Mouse (Mus musculus): ENCODE data around the gene Fam83g.
A peak's percentile ranks its signal among the peaks of the same experiment; 100 is the strongest.
"Not testable (repeated sequence)": the region's sequence is repeated elsewhere in the genome, so short reads cannot be mapped to it uniquely, and the experiment has no call there.

Gene Fam83g

DNA sequence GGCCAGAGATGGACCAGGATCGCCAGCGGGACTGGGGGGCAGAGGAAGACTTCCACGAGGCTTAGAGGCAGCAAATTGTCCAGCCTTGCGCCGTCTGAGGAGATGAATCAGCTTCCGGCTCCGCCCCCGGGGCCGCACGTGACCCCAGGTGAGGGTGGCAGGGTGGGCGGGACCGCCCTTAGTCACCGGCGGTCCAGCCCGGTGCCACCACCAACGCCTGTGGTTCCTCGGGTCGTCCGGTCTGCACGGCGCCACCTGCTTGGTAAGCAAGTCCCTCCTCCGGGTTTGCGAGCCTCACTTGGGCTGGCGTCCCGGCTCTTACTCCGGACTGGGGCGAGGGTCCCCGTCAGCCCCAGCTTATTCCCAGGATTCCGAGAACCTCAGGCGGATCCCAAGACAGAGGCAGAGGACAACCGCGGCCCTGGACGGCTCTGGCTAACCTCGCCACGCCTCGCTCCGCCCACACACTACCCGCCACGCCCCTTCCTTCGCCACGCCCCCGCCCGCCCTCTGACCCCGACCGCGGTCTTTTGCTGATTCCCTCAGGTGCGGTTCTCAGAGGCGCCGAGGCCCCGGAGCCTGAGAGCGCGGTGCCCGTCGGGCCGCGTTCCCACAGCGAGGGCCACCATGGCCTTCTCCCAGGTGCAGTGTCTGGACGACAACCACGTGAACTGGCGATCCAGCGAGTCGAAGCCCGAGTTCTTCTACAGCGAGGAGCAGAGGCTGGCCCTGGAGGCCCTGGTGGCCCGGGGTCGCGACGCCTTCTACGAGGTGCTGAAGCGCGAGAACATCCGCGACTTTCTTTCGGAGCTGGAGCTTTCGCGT lies at the start of gene Fam83g:
Gene Fam83g, plus strand, starts transcription at position 185 of the 825 bp plus-strand sequence.
- DNase-seq (ENCODE audit: low spot score in 2 of 2) = no peak

DNA sequence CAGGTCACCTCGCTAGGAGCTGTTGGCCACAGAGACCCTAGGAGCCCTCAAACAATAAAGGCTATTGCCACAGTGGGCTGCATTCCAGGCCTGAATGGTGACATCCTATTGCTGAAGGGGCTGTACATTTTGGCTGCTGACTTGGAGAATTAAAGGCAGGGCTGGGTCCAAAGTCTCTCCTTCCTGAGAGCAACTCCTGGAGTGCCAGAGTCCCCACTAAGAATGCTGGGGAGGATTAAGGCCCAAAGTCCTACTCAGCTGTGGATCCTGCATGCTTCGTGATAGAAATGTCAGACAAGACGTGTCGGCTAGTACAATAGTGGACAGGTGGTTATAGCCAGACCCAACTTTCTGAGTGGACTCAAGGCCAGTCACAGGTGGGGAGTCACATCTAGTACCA lies 47.6 kb upstream of the Fam83g start:
- not testable (repeated sequence) for DNase-seq (ENCODE audit: low spot score in 2 of 2)

GRCm38 (mm10) chr11:61637413-61637812 lies 46.5 kb upstream of the Fam83g start:
- DNase-seq (ENCODE audit: low spot score in 2 of 2) = no peak

GRCm38 (mm10) chr11:61637856-61638255 lies 46.0 kb upstream of the Fam83g start:
- DNase-seq (ENCODE audit: low spot score in 2 of 2) = no peak

DNA sequence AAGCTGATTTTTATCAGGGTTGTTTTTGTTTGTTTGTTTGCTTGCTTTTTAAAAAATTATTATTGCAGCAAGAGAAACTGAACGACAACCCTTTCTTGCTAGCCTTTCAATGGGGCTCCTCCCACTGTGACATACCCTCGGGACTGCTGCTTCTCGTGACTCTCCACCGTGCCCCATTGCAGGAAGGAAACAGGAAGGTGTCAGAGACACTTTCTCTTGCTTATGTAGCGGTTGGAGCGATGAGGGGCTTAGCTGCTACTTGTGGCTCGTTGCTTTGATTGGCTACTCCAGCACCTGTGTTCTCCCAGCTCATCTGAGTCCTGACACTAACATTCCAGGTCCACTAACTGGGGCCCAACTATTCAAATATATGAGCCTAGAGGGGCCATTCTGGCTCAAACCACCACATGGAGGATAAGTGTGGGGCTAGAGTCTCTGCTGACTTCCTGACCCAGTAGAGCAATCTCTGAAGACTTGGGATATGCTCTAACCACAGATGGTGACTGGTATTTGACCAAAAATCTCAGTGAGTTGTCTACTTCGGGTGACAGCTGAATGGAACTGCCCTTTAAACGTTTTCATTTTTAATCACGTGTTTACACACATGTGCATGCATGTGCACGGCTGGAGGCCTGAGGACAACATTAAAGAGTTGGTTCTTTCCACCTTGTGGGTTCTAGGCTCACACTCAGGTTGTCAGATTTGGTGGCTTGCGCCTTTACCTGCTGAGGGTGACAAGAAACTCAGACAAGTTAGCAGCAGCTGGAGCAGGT lies 44.9 kb upstream of the Fam83g start:
- DNase-seq (ENCODE audit: low spot score in 2 of 2) = no peak

DNA sequence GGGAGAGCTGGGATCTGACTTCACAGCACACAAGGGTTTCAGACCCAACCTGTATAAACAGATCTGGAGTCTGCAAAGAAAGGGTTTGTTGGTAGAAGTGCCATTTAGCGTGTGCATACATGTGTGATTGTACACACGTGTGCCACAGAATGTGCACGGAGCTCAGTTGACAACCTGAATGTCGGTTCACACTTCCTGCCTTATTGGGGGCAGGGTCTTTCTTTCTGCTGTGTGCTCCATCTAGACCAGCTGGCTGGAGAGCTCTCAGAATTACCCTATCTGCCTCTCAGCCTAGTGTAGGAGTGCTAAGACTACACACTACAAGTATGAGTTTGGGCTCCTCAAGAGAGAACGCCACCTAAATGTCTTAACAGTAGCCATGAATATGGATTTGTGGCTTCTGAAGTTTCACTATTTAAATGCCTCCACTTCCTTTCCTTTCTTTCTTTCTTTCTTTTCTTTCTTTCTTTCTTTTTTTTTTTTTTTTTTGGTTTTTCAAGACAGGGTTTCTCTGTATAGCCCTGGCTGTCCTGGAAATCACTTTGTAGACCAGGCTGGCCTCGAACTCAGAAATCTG lies 44.2 kb upstream of the Fam83g start:
- no peak for DNase-seq (ENCODE audit: low spot score in 2 of 2)

GRCm38 (mm10) chr11:61640585-61640984 lies 43.3 kb upstream of the Fam83g start:
- not testable (repeated sequence) for DNase-seq (ENCODE audit: low spot score in 2 of 2)

- DNase-seq (ENCODE audit: low spot score in 2 of 2) = no peak
Measured at GRCm38 (mm10) chr11:61642106-61642505, 41.8 kb upstream of the Fam83g start.

GRCm38 (mm10) chr11:61643184-61643961 lies 40.5 kb upstream of the Fam83g start:
- DNase-seq (ENCODE audit: low spot score in 2 of 2) = no peak

- peak in 1 of 2 experiments; percentile 47 for DNase-seq (ENCODE audit: low spot score in 2 of 2)
Measured at GRCm38 (mm10) chr11:61644576-61645326, 39.1 kb upstream of the Fam83g start.

DNA sequence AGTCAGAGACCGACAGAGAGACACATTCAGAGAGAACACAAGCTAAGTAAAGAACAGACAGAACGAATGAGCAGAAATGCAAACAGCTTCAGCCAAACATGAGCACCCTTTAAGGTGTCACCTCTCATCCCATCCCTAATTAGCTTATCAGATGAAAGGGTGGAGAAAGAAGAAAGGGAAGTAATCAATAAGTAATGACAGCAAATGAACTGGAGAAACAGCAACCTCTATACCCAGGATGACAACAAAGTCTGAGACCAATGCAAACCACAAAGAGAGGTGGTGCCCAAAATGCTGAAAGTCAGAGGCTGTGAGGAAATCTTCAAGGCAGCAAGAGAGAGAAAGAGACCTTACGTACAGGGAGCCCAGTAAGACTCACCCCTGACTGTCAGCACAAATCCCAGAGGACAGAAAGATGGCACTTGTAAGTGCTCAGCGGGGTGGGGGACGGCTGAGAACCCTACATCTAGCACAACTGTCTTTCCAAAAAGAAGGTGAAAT lies 38.5 kb upstream of the Fam83g start:
- DNase-seq (ENCODE audit: low spot score in 2 of 2) = no peak

GRCm38 (mm10) chr11:61646499-61647039 lies 37.3 kb upstream of the Fam83g start:
- DNase-seq (ENCODE audit: low spot score in 2 of 2) = no peak

GRCm38 (mm10) chr11:61647110-61647910 lies 36.6 kb upstream of the Fam83g start:
- no peak for DNase-seq (ENCODE audit: low spot score in 2 of 2)

GRCm38 (mm10) chr11:61647956-61648748 lies 35.7 kb upstream of the Fam83g start:
- DNase-seq (ENCODE audit: low spot score in 2 of 2) = no peak

DNA sequence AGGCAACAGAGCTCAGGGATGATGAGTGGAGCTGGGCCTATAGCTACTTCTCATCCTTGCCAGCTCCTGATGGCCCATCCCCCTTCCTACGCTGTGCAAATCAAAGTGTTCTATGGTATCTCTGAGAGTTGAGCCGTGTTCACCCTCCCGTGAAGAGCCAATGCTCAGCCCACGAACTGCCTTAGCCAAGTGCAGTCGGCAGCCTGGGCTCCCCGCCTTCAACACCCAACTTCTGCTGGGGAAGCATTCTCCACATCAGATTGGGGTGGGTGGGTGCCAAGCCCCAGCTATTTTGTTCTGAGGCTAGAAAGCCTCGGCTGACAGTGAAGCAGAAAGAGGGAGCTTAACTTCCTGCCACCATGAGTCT lies 35.2 kb upstream of the Fam83g start:
- DNase-seq (ENCODE audit: low spot score in 2 of 2) = peak; percentile 9 to 32

GRCm38 (mm10) chr11:61649163-61649580 lies 34.7 kb upstream of the Fam83g start:
- no peak for DNase-seq (ENCODE audit: low spot score in 2 of 2)

DNA sequence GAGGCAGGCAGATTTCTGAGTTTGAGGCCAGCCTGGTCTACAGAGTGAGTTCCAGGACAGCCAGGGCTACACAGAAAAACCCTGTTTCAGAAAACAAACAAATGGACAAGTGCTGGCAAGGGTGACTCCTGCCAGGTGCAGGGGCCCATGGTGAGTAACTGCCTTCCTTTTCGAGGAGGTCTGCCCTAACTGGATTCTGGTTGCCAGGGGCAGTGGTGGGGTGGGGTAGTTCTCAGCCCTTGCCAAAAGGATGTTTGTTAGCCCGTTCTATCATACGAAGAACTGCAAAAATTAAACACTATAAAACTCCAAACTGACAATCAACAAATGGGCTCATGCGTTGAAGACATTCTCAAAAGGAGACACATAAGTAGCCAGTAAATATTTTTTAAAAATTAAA lies 34.3 kb upstream of the Fam83g start:
- DNase-seq (ENCODE audit: low spot score in 2 of 2) = no peak

DNA sequence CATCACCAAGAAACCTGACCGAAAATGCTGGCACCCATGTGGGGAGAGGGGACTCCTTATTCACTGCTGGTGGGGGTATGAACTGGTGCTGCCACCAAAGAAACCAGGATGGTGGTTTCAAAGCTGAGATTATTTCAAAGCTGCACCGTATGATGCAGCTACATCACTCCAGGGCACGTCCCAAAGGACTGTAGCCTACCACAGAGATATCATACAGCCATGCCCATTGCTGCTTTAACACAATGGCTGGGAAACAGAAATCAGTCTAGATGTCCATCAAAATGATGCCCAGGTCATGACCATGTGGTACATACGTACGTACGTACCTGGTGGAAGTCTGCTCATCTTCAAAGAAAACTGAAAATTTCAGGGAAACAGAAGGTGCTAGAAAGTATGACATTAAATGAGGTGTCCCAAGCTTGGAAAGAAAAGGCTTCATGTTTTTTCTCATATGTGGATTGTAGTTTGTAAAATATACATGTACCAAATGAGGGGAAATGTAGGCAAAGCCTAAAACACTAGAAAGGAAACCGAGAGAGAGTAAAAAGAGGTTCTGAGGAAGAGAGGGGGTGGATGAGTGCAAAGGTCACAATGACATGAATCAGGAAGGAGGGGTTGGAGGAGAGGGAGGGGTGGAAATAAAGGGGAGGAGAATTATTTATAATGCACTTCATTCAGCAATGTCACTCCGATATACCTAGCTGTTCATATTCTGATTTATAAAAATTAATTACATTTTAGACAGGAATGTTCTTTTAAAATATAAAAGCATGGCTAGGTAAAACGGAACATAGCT lies 33.2 kb upstream of the Fam83g start:
- no peak for DNase-seq (ENCODE audit: low spot score in 2 of 2)
